8 mouse cellular contexts compared by ENCODE assay signal in genomic region chr4:95277989-95278713, GRCm38 (mm10).
A peak's percentile ranks its signal among the peaks of the same experiment; 100 is the strongest.
DNase-seq lines count a peak whose midpoint lies in the region; ATAC-seq and TF ChIP-seq lines count a peak whose summit lies in the region.

No protein-coding gene starts in this region.

- no peaks in the 10 kb centered on the region for H3K9me3 ChIP-seq in embryonic facial prominence, embryonic 15.5 days (replicated peaks)

- H3K4me2 ChIP-seq in embryonic facial prominence, embryonic 15.5 days (replicated peaks), result peak overlapping the region; percentile 21; the same call in 1 of the 2 replicates

- 0 out of 2 replicates have a peak, but pooled peaks have one; percentile 11 for ATAC-seq in embryonic facial prominence, embryonic 15.5 days (ENCODE audit: insufficient number of reproducible peaks, low FRiP score, low TSS enrichment, low read depth)

- peaks cover 16% of the 10 kb centered on the region for H3K4me1 ChIP-seq in embryonic facial prominence, embryonic 15.5 days

- intact Hi-C loops in gastrocnemius, adult 2 months (cut with DNase I), result loop anchor here (5.0 kb wide), 1 partner anchor 199 kb away; no protein-coding TSS in a partner anchor

- no peaks in the 10 kb centered on the region for H3K27me3 ChIP-seq in embryonic facial prominence, embryonic 15.5 days

- peak overlapping the region; percentile 14; the same call in 1 of the 2 replicates for H3K4me3 ChIP-seq in gastrocnemius, adult 2 months
- no peak overlapping the region for H3K4me3 ChIP-seq in embryonic facial prominence, embryonic 15.5 days (replicated peaks)

- no peak overlapping the region for H3K9ac ChIP-seq in embryonic facial prominence, embryonic 15.5 days

- H3K36me3 ChIP-seq in embryonic facial prominence, embryonic 15.5 days, result no peaks in the 10 kb centered on the region

- DNase-seq in gastrocnemius, adult 2 months, result no peak
- no peak for DNase-seq in gastrocnemius, postnatal 25 days
- peak; percentile 47 for DNase-seq in 416B (ENCODE audit: low read depth)
- peak; percentile 17 for DNase-seq in lung, postnatal 25 days (ENCODE audit: low spot score)
- DNase-seq in cerebellum, adult 11 months, result no peak
- no peak for DNase-seq in left cerebral cortex, adult 18-20 months (ENCODE audit: low spot score in 2 of 2)
- no peak for DNase-seq in layer of hippocampus, postnatal 14 days (ENCODE audit: low spot score in 2 of 2)

- no peak for TF ChIP-seq CTCF in gastrocnemius, adult 2 months (IDR thresholded peaks at IDR 0.05)

- 55% methylated on average over 11 of the region's 11 CpGs for WGBS in embryonic facial prominence, embryonic 15.5 days

- peak overlapping the region; percentile 80 for H3K27ac ChIP-seq in gastrocnemius, adult 2 months
- peak overlapping the region; percentile 70 for H3K27ac ChIP-seq in embryonic facial prominence, embryonic 15.5 days (replicated peaks)

Comparison
In these comparisons a context has a peak if more than half of its experiments do, and no peak if none do; other contexts are left out.
1. DNase-seq: peak in 416B (single experiment) and lung, postnatal 25 days (single experiment); none in gastrocnemius, adult 2 months (single experiment), gastrocnemius, postnatal 25 days (single experiment), cerebellum, adult 11 months (single experiment), left cerebral cortex, adult 18-20 months (0 of 2) and layer of hippocampus, postnatal 14 days (0 of 2).